Mouse (Mus musculus) embryonic facial prominence, embryonic 10.5 days (tissue): ENCODE measurements at regions not wholly inside any gene's neighbourhood (a gene's known extent, or its start where the extent isn't known, plus 50 kb on each side); places are given as distances from the start of the nearest gene placed in this dataset.
"Not testable (repeated sequence)": the region's sequence is repeated elsewhere in the genome, so short reads cannot be mapped to it uniquely, and the experiment has no call there.

Source experiments
- DNase-seq: peaks from one replicate; pipeline ENCODE4 v3.0.0-alpha.2; 2017; ENCODE audit warnings: low spot score
- H3K27ac ChIP-seq: fragments of 300-500 bp; sonication (generic); replicated peaks from 2 replicates; pipeline ENCODE4 v1.5.1; 2016; ENCODE audit warnings: mild to moderate bottlenecking
- H3K27me3 ChIP-seq: fragments of 300-500 bp; sonication (generic); replicated peaks from 2 replicates; pipeline ENCODE4 v1.6.1; 2016; ENCODE audit warnings: low read depth, mild to moderate bottlenecking; ENCODE audit not compliant: poor library complexity, severe bottlenecking
- H3K36me3 ChIP-seq: fragments of 300-500 bp; sonication (generic); replicated peaks from 2 replicates; pipeline ENCODE4 v1.6.1; 2016; ENCODE audit warnings: mild to moderate bottlenecking, moderate library complexity
- H3K4me1 ChIP-seq: fragments of 300-500 bp; sonication (generic); 2 replicates; pipeline ENCODE4 v1.6.1; 2016
- H3K4me3 ChIP-seq: fragments of 300-500 bp; sonication (generic); 2 replicates; pipeline ENCODE4 v1.5.1; 2016; ENCODE audit warnings: mild to moderate bottlenecking, moderate library complexity
- H3K9me3 ChIP-seq: fragments of 300-500 bp; sonication (generic); 2 replicates; pipeline ENCODE4 v1.6.1; 2016; ENCODE audit warnings: mild to moderate bottlenecking
- WGBS: fragments of 180-500 bp; shearing (Covaris S2); methylation state at CpG from one replicate; pipeline ENCODE4 v1.1.7; 2016; 5-methylcytosine and 5-hydroxymethylcytosine counted together

DNA sequence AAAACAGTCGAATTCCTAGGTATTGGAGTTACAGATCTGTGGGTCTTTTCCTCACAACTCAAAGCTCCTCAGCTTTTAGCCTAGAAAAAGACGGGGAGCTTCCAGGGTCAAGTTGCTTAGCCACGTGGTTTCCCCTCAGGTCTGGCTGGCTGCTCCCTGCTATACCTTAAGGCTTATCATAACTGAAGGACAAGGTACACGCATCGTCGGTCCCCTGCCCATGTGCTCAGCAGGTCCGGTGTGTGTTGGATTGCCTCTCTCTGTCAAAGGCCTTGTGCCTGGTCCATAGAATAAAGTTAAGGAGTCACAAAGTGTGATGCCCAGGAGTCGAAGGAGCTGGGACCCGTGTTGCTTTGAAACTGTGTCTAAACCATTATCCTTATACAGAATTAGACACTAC lies 337.7 kb upstream of the Rgma start:
- no peak overlapping the region for H3K27ac ChIP-seq
- H3K9me3 ChIP-seq = no peaks in the 10 kb centered on the region
- H3K4me1 ChIP-seq = peaks cover 6% of the 10 kb centered on the region
- no peak overlapping the region for H3K4me3 ChIP-seq
- H3K36me3 ChIP-seq = no peaks in the 10 kb centered on the region
- WGBS = 87% methylated on average over 9 of the region's 9 CpGs
- no peak for DNase-seq
- no peaks in the 10 kb centered on the region for H3K27me3 ChIP-seq

DNA sequence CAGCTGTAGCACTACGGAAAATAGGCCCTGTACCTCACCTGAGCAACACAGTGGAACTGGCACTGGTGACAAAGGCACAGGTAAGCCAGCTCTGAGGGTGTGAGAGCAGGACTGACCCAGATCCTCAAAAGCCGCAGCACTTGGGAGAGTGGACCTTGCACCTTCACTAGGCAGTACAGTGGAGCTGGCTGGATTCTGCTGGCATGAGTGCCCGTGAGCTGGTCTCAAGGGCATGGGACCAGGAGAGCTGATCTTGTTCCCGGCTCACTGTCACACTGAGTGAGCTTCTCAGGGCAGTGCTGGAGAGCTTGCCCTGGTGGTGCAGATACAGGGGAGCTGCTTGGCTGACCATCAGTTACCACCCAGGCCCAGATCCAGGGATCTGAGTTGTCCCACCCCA lies 335.4 kb upstream of the Rgma start:
- Histone ChIP-seq H3K27me3 (no peaks in the 10 kb centered on the region), H3K4me1 (no peaks in the 10 kb centered on the region), H3K9me3 (no peaks in the 10 kb centered on the region), H3K36me3 (no peaks in the 10 kb centered on the region), H3K4me3 (no peak overlapping the region), H3K27ac (0 out of 2 replicates have a peak overlapping the region, but pooled peaks have one; percentile 7)
- DNase-seq = no peak
- 88% methylated on average over 4 of the region's 4 CpGs for WGBS

DNA sequence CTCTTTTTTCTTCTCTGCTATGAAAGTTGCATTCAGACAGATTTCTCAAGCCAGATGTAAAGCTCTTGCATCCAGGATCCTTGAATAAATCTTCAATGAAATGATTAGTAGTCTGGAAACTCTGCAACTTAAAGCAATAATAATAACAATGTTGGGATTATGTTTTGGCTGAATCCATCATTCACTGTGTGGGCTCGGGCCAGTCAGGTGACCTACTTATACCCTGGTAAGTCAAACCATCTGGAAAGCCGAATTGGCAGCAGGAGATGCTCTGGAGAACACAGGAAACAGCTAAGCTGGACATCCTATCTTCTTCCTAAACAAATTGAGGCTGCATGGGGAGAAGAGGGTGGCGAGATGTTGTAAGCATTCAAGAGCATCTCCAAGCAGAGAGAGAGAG lies 331.0 kb upstream of the Rgma start:
- Histone ChIP-seq H3K36me3 (no peaks in the 10 kb centered on the region), H3K9me3 (no peaks in the 10 kb centered on the region), H3K4me1 (no peaks in the 10 kb centered on the region), H3K4me3 (no peak overlapping the region), H3K27ac (no peak overlapping the region), H3K27me3 (no peaks in the 10 kb centered on the region)
- 57% methylated on average over 3 of the region's 3 CpGs for WGBS
- no peak for DNase-seq

DNA sequence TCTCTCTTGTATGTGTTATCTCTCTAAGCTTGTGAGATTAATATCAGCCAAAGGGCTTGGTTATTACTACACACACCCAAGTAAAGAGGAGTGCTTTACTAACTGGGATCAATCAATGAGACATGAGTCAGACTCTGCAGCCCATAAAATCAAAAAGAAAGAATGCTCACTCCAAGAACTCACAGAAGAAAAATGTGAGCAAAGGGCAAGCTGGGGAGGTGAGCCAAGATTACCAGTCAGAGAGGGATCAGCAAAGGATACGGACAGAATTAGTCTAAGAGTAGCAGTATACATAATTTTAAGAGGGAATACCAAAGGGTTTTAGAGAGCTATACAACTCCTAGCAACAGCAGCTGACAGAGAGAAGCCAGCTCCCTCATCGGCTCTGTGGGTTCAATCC lies 319.4 kb upstream of the Rgma start:
- Histone ChIP-seq H3K9me3 (no peaks in the 10 kb centered on the region), H3K27ac (no peak overlapping the region), H3K27me3 (no peaks in the 10 kb centered on the region), H3K4me1 (no peaks in the 10 kb centered on the region), H3K4me3 (no peak overlapping the region), H3K36me3 (no peaks in the 10 kb centered on the region)
- no peak for DNase-seq
- 89% methylated on average over 2 of the region's 2 CpGs for WGBS

DNA sequence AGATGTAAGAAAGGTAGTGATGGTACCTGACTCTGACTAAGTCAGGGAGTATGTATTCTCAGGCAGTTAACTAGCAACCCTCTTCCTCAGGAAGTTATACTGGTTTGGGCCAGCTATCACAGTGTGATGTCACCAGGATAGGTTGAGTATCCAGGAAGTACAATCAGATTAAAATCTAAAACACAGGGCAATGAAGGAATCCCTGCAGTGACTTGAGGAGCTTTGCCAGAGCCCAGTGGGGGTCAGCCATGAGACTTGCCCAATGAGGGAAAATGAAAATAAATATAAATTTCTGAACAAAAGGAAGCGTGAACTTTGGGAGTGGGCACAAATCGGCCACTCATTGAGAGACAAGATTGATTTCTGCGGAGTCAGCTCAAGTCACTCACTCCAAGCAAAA lies 311.8 kb upstream of the Rgma start:
- Histone ChIP-seq H3K4me3 (no peak overlapping the region), H3K4me1 (no peaks in the 10 kb centered on the region), H3K9me3 (no peaks in the 10 kb centered on the region), H3K36me3 (no peaks in the 10 kb centered on the region), H3K27me3 (no peaks in the 10 kb centered on the region), H3K27ac (no peak overlapping the region)
- no peak for DNase-seq
- 84% methylated on average over 3 of the region's 3 CpGs for WGBS

DNA sequence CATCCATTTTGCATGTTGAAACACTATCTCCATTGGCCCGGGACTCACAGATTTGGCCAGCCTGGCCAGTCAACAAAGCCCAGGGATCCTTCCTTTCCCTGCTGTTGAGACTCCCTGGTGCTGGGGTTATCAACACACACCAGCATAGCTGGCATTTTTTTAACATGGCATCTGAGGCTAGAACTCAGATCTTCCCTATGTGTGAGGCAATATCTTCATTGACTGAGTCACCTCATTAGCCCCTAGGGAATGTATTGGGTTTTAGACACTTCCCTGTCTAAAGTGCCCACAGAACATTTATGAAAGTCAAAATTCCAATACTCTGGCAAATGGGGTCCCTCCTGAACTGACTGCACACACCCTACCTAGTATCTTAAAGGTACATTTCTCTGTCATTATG lies 306.8 kb upstream of the Rgma start:
- 0 out of 2 replicates have a peak, but pooled peaks cover 3% of the 10 kb centered on the region for H3K4me1 ChIP-seq
- H3K4me3 ChIP-seq = no peak overlapping the region
- H3K27me3 ChIP-seq = no peaks in the 10 kb centered on the region
- WGBS = 93% methylated on average over 1 of the region's 1 CpGs
- DNase-seq = no peak
- H3K27ac ChIP-seq = no peak overlapping the region
- no peaks in the 10 kb centered on the region for H3K9me3 ChIP-seq
- H3K36me3 ChIP-seq = no peaks in the 10 kb centered on the region

DNA sequence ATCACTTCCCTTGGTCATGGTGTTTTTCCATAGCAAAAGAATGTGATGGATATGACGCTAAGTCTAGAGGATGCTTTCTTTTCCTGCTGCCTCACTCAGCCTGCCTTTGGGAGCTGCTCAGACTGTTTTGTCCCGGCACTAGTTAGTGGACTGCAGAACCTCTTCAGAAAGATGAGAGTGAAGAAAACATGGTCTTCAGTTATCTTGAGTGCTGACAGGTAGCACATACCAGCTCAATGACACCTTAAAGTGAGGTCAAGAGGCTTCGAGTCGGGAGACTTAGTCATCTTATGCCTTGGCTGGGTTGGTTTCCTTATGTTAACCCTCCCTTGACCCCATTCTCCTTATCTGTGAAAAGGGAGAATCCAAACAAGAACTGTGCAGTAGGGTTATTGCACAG lies 306.0 kb upstream of the Rgma start:
- no peaks in the 10 kb centered on the region for H3K36me3 ChIP-seq

DNA sequence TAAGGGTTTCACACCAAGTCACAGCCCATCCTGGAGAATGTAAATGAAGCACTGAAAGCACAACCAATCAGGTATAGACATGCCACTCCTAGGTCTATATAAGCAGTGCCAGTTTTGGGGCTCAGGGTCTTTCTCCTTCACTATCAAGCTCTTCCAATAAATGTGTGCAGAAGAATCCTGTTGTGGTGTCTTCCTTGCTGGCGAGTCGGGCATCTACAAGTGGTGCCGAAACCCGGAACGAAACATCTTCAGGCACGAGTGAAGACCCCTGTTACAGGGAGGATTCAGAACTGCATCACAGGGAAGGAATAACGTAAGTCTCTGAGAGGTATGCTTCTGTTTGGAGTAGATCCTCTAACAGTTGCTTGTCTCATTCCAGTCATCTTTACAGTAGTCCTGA lies 299.9 kb upstream of the Rgma start:
- not testable (repeated sequence) for H3K4me3 ChIP-seq, H3K27ac ChIP-seq, H3K4me1 ChIP-seq, H3K27me3 ChIP-seq, DNase-seq, H3K36me3 ChIP-seq, H3K9me3 ChIP-seq
- 90% methylated on average over 7 of the region's 7 CpGs for WGBS

More for the DNA sequence above, 306.0 kb upstream of the Rgma start:
- no peak overlapping the region for H3K4me3 ChIP-seq
- 0 out of 2 replicates have a peak, but pooled peaks cover 3% of the 10 kb centered on the region for H3K4me1 ChIP-seq
- 84% methylated on average over 4 of the region's 4 CpGs for WGBS
- no peak for DNase-seq
- H3K27ac ChIP-seq = no peak overlapping the region
- no peaks in the 10 kb centered on the region for H3K9me3 ChIP-seq
- H3K27me3 ChIP-seq = no peaks in the 10 kb centered on the region

DNA sequence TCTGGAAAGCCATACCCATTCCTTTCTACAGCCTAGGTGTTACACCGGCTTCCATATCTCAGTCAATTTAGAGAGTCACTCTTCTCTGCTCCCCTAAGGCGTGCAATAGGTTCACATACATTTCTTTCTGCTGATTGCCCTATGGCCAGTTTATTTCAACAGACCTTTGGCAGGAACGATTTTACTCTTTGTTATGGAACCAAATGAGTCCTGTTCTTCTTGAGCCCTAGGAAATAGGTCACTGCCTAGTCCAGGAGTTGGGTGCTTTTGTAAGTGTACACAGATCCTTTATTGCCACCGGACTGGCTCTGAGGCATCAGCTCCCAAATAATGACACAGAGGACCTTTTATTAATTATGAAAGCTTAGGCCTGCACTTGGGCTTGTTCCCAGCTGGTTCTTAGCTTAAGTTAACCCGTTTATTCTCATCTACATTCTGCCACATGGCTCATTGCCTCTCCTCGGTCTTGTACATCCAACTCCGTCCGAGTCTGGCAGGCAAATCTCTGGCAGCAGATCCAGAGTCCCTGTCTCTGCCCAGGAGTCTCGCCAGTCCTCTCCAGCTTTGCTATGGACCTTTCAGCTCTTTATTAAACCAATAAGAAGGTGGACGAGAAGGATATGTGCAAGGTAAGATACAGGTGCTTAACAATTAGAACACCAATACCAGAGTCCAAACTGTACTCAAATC lies 287.7 kb upstream of the Rgma start:
- no peaks in the 10 kb centered on the region for H3K36me3 ChIP-seq

DNA sequence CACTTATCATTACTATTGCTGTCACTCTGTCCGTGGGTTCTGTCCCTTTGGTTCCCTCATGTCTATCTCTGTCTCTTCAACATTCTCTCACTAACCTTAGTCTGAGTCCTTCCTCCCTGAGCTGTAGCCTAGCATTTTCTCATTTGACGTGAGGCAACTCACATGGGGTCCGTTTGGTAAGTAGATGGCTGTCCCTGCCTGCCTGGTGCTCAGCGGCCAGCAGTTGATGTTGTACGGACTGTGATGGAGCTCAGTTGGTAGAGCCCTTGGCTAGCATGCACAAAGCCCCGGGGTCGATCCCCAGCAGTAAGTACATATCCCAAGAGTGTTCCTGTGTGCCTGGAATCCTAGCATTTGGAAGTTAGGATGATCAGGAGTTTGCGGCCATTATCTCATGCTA lies 287.0 kb upstream of the Rgma start:
- WGBS = 94% methylated on average over 8 of the region's 8 CpGs
- DNase-seq = no peak
- Histone ChIP-seq H3K36me3 (no peaks in the 10 kb centered on the region), H3K27ac (no peak overlapping the region), H3K27me3 (no peaks in the 10 kb centered on the region), H3K4me1 (no peaks in the 10 kb centered on the region), H3K9me3 (no peaks in the 10 kb centered on the region), H3K4me3 (no peak overlapping the region)

More for the DNA sequence above, 287.7 kb upstream of the Rgma start:
- Histone ChIP-seq H3K9me3 (no peaks in the 10 kb centered on the region), H3K4me3 (no peak overlapping the region), H3K27me3 (no peaks in the 10 kb centered on the region), H3K4me1 (no peaks in the 10 kb centered on the region), H3K27ac (no peak overlapping the region)
- DNase-seq = no peak
- 90% methylated on average over 10 of the region's 10 CpGs for WGBS

DNA sequence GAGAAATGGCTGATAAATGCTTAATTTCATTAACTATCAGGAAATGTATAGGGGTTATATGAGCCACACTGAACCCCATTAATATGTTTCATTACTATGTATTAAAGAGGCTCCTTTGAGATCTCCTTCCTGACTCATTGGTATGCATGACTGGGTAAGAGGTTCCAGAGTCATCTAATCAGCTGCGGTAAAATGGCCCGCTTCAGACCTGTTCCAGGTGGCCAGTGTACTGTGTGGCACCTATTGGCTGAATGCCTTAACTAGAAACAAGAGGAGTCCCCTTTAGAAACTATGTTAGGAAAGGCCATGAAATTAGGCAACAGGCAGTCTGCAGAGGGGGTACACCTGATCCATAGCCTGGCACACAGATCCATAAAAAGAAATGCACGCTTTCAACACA lies 283.6 kb upstream of the Rgma start:
- no peak for DNase-seq
- Histone ChIP-seq H3K27me3 (no peaks in the 10 kb centered on the region), H3K4me1 (no peaks in the 10 kb centered on the region), H3K36me3 (no peaks in the 10 kb centered on the region), H3K27ac (no peak overlapping the region), H3K4me3 (no peak overlapping the region), H3K9me3 (no peaks in the 10 kb centered on the region)
- 88% methylated on average over 3 of the region's 3 CpGs for WGBS

DNA sequence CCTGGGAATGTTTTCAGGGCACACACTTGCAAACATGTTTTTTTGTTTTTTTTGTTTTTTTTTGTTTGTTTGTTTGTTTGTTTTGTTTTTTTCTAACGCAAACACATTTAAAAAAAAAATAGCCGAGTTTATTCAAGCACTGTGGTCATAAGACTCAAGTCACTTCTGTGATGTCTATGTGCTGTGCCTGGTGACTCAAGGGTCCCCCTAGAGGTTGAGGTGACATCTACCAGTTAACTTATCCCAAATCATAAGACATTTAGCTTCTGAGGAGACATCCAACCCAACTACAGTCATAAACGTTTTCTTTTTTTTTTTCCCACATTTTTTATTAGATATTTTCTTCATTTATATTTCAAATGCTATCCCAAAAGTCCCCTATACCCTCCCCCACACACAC lies 281.2 kb upstream of the Rgma start:
- no peaks in the 10 kb centered on the region for H3K36me3 ChIP-seq
- H3K9me3 ChIP-seq = no peaks in the 10 kb centered on the region
- DNase-seq = no peak
- no peak overlapping the region for H3K4me3 ChIP-seq
- H3K27me3 ChIP-seq = no peaks in the 10 kb centered on the region
- WGBS = 54% methylated on average over 3 of the region's 3 CpGs
- H3K27ac ChIP-seq = no peak overlapping the region
- H3K4me1 ChIP-seq = no peaks in the 10 kb centered on the region

DNA sequence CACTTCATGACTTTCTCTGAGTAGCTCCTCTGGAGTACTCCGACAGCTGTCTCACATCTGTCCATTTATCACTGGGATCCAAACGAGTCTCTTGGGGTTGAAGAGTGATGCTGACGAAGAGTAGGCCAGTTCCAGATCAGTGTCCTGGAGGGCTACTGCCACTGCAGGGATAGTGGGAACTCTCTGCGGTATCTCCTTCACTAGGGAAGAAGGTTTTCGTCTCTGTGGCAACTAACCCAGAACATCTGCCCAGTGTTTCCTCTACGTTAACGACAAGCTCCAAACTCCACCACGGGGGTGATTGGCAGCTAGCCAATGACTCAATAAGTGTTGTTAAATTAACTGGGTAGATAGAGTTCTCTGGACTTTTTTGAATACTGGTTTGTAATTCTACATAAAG lies 256.4 kb upstream of the Rgma start:
- Histone ChIP-seq H3K27me3 (no peaks in the 10 kb centered on the region), H3K4me1 (0 out of 2 replicates have a peak, but pooled peaks cover 6% of the 10 kb centered on the region), H3K4me3 (no peak overlapping the region), H3K27ac (no peak overlapping the region), H3K9me3 (no peaks in the 10 kb centered on the region), H3K36me3 (no peaks in the 10 kb centered on the region)
- WGBS = 74% methylated on average over 8 of the region's 8 CpGs
- no peak for DNase-seq
